Mouse (Mus musculus) spleen, postnatal 14 days (tissue): ENCODE measurements around the gene Stra6.

Experiments
- DNase-seq, 2 experiments: peaks; one replicate each; pipeline ENCODE4 v3.0.0; 2021 to 2022; ENCODE audit warnings: low spot score in 2 of 2

Stra6 gene

DNA sequence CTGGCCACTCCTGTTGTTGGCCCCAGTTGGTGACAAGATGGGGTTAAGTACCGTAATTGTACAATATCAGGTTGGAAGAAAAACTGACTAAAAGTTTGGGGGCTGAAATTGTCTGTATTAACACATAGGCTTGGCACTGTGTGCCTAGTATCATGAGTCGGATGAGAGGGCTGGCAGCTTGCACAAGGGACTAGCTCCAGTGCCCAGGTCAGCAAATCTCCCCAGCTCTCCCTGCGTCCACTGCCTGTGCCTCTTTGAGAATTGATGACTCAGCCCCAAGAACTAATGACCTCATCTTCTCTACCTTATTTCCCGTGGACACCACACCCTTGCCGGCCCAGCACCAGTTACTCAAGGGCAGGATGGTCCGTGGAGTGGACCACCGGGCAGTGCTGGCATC is 13.7 kb upstream of the Stra6 start:
- DNase-seq = no peak

DNA sequence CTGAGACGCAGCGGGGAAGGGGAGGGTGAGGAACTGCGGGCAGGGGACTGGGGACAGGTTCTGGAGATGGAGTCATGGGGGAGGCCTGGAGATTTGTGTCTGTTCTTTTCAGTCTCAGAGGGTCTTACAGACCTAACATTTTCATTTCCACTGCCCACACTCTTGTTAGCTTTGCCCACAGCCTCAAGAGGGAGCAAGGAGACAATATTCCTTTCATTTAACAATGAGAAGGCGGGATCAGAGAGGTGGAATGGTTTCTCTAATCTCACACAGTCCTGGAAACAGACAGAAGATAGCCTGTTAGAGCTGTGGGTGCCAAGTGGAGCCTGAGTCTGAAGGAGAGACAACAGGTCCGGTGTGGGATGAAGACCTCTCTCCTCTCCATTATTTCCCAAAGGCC is 11.7 kb upstream of the Stra6 start:
- DNase-seq = no peak

DNA sequence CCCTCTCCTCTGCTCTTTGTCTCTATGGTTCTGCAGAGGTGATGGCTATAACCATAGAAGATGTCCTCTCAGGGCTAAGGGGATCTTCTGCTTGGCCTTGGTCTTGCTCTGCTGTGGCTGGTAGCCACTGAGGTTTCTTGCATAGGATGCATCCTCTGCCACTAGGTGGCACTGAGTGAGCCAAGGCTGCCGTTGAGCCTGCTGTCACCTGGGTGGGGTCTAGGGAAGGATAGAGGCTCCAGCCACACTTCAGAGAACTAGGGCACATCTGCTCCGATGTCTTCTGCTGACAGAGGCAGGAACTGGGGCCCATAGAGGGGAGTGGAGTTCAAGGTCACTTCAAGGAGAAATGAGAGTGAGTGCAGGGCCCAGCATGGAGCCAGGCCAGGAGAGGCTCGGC is 10.5 kb upstream of the Stra6 start:
- DNase-seq = peak in 1 of 2 experiments; percentile 47

DNA sequence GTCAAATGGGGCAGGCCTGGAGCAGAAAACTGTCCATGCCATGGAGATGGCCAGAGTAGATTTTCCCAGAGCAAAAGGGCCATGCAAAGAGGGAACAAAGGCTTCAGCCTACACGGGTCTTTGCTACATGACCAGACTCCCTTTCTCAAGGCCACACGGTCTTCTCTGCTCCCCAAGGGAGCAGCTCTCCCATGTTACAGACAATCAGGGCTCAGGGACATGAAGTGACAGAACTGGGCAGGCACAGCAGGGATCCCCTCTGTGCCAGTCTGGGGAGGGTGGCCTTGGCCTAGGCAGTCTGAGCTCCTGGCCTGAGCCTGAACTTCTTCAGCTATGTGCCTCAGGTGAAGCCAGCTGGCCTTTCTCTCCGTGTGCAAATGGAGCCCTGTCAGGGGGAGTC is 10.0 kb upstream of the Stra6 start:
- DNase-seq = no peak

DNA sequence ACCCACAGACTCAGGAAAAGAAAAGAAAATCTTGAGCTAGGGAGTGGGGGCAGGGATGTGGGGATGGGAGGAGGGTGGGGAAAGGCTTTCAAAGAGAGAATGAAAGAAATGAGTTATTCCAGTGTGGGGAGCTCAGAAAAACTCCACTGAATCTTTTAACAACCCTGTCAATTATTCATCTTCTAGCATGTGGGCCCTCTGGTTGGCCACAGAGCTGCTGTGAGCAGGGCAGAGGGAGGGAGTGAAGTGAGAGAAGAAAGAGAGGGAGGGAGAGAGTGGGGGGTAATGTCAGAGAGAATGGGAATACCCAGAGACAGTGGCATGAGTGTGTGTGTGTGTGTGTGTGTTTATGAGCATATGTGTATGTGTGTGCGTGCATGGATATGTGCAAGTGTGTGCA is 9.6 kb upstream of the Stra6 start:
- no peak for DNase-seq

DNA sequence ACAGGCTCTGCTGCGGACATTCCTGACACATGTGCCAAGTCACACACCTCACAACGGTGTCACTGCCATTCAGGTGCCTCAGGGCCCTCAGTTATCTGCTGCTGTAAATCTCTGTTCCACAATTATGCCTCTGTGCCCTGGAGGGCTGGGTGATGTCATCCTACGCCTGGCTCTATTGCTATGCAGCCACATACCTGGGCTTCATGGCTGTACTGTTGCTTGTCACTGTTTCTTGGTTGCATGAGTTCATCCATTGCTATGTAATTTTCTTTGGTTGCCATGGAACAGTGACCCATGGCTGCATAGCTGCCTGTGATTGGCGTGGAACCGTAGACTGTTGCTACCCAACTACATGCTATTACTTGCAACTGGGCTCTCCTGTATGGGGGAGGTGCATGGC is 7.9 kb upstream of the Stra6 start:
- DNase-seq = no peak

DNA sequence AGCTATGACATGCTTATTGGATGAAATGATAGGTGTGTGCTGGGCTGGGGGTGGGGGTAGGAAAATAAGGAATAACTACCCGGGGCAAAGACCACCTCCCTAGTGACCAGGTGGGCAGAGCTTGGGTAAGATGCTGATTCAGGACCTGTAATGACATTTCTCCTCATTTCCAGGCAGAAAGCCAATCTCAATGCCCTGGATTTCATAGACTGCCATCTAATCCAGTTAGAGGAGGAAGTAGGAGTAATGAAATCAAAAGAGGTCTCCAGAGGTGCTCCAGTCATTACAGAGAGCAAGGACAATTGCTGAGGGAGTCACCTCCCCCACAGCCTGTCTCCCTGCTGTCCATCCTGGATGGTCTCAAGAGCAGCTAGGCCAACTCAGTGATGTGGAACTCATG is 3.7 kb upstream of the Stra6 start:
- DNase-seq = no peak

DNA sequence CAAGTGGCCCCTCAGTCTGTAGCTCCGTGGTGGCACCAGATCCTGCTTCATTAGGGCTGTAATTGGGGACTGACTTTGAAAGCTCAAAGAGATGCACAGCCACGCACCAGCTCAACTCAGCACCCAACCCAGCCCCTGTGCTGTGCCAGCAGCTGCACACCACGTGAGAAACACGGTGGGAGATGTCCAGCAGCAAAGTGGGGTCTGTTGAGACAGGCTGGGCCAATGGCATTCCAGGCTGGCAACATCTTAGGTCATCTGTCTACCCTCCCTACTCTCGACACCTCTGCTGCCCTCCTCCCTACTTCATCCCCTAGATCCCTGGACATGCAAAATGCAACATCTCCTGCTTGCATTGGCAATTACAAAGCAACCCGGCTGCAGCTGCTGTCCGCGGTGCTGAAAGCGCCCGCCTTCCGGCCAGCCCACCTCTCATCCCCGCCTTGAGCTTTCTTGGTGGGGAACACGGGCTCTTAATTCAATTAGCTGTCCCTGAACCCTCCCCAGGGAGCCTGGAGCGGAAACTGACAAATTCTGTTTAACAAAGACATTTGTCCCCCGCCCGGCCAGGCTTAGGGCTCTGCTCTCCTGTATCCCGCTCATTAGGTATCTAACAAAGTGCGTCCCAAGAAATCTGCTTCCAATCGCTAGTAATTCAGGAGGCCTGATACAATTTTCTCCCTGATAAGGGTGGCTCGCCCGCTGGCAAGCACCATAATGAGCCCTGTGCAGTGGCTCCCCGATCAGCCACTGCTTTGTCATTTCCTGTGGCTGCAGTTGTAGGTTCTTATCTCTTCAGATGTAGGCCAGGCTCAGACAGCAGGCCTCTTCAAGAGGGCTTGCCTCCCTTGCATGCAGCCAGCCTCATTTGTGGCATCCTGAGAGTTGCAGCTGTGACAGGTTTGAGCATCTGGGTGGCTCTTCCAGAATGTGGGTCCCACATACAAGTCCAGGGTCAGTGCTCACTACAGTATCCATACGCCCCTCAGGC is 2.6 kb upstream of the Stra6 start:
- DNase-seq = peak in 1 of 2 experiments; percentile 32

DNA sequence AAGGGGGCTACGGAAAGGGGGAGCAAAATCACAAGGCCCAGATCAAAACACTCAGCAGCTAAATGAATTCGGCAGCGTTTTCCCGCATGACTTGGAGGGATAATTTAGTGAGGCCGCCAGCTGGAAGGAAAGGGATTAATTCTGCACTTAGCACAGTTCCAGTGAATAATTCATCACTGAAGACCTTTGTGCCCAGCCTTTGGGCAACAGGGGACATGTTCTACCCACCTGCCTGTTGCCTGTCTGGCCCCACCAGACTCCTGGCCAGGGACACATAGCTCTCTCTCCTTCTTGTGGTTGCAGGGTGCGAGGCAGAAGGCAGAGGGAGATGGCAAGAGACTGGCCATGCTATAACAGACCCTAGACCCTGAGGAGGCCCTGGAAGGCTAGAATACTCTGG is 1.9 kb downstream of the Stra6 start:
- DNase-seq = no peak

DNA sequence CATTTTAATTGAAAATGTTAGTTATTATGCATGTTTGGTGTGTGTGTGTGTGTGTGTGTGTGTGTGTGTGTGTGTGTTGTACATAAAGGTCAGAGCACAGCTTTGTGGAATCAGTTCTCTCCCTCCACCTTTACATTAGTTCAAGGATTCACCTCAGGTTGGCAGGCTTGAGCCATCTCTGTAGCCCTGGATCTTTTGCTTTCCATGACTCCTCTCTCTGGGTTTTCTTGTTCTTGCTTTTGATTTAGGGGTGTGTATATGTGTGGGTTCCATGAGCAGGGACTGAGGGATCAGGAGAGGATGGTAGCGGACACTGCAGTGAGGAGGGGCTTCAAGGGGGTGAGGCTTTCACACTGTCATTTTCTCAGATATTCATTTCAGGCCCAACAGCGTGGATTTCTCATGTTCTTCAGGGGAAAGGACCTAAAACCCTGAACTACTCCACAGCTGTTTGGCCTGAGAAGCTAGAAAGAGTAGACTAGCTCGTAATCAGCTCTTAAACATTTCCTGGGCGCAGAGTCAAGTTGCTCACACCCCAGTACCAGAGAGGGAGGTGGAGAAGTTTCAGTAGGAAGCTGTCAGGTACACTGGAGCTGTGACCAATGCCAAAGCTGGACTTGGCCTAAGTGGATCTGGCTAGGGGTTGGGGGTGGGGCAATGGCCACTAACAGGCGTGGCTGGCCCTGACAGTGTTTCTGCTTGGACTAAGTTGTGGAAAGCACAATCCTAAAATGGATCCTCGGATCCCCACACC is 2.6 kb downstream of the Stra6 start:
- no peak for DNase-seq

DNA sequence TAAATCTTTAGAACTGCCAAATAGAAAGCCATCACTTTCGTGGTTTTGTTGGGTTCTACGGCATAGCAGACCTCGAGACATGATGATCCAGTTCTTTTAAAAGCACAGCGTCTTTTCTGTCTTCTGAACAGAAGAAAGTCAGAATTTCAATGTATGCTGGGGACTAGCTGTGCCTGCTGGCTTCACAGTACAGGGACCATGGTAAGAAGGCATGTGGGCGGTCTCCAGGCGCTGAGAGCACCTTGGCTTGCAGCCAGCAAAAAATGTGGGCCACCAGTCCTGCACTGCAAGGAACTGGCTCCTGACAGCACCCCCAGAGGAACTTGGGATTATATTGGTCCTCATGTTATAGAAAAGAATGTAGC is 3.1 kb downstream of the Stra6 start:
- DNase-seq = no peak

DNA sequence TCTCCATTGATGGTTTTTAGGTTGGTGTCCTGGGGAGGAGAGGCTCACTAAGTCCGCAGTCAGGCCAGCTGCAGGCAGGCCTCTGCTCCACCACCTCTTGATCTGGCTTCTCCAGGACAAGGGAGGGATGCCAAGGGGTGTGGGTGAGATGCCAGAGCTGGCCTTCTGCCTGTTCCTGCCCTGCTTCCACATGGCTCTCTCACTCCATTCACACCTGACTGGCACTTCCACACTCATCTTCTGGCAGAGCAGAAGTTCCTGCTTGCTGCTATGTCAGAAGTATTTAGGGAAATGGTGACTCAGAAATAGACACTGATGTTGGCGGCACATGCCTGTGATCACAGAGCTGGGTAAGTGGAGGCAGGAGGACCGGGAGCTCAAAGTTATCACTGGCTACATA is 4.0 kb downstream of the Stra6 start:
- no peak for DNase-seq

DNA sequence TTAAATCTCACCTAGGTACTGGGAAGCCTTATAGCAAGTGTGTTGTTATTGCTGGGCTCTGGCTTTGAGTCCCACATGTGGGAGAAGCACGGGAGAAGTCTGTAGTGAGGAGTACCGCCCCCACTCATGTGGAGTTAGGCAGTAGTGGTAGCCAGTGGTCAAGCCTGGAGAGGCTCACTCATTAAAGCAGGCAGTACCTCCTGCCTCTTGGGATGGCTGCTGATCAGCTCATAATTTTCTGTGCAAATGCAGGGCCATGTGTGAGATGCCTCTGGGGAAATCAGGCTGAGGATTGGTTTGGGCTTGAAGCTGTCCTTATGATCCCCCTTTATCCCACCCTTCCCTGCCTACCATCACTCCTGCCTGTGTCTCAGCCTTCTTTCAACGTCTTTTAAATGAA is 11.0 kb downstream of the Stra6 start:
- no peak for DNase-seq

DNA sequence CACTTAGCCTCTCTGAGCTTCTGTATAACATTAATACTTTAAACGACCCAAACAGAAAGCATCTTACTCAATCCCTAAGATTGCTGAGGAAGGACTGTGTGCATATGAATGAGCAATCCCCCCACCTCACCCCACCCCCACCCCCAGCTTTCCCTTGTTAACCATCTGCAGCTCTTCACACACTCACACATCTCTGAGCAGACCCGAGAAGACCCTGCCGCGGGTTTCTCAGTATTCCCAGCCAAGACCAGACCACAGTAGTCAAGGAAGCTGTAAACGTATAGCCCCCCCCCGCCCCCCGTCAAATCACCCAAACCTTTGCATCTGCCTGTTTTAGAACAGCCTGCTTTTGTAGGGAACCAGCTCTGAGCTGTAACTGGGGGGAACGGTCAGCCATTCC is 21.0 kb downstream of the Stra6 start:
- DNase-seq = no peak

DNA sequence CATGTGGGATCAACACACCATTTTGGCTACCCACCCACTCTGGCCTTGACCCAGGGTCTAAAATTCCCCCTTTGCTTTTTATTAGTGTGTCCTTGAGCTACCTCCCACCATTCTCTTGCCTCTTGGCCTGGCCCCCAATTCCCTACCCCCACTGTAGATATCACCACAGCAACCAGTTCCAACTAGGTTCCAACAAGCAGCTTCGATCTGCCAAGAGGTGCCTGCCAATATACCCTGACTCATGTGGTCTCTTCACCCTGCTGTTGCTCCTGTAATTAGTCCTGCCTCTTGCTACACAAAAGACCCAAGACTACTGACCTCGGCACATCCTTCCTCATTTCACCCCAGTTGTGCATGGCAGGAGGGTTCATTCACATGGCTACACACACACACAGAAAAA is 21.5 kb downstream of the Stra6 start:
- DNase-seq = no peak

DNA sequence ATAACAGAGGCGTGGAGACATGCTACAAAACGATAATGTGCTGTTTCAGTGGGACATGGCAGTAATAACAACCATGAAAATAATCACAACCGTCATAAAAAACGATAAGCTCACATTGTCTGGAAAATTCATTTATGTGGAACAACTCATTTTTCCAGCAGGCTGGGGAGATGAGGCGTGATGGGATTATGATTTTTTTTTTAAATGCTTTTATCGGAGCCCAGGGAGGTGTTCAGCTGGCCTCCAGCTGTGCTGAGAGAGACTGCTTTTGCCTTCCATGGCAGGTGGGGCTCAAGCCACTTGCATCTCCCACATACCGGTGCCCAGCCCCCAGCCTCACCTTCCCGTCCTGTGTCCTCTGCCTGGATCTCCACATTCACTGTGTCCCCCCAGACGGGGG is 22.6 kb downstream of the Stra6 start:
- DNase-seq = no peak

DNA sequence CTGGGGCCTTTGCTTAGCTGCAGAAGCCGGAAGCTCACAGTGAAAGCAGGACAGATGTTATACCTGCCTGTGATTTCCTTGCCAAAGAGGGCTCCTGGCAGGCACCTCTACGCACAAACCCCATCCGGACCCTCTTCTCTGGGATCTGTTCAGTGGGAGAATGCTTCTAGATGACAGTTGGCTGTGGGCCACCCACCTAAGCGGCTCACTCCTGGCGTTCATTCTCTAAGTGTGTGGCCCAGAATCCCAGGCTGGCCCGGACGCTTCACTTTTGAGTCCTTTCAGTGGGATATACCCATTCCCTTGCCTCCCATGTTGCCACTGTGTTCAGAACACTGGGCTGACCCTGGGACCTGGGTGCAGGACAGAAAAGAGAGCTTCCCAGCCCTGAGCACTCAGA is 23.3 kb downstream of the Stra6 start:
- no peak for DNase-seq

DNA sequence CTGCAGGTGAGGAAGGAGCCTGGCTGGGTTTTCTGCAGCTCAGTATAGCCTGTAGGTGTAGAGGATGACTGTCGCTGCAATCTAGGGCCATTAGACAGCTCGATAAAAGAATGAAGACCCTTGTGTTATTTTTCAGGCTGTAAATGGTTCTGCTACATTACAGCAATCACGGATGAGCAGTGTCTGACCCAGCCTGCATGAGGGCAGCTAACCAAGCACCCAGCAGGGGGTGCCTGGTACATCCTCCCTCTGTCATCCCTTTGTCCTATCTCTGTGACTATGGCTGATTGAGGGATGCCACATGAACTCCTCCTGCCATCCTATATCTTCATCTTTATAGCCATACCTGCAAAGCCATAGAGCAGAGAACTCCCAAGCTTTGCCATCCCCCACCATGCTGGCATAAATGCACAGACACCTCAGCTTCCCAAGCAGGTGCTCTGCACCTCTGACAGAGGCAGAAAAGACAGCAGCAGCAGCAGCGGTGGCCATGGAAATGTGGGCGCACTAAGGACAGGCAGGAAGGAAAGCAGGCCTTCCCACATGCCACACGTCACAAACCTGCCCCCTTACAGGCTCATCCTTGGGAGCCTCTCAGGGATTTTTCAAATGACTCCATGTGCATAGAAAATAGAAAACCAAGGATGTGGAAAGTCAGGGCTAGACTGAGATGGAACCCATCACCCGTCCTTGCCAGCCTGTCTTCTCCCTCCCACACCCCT is 23.9 kb downstream of the Stra6 start:
- DNase-seq = no peak

DNA sequence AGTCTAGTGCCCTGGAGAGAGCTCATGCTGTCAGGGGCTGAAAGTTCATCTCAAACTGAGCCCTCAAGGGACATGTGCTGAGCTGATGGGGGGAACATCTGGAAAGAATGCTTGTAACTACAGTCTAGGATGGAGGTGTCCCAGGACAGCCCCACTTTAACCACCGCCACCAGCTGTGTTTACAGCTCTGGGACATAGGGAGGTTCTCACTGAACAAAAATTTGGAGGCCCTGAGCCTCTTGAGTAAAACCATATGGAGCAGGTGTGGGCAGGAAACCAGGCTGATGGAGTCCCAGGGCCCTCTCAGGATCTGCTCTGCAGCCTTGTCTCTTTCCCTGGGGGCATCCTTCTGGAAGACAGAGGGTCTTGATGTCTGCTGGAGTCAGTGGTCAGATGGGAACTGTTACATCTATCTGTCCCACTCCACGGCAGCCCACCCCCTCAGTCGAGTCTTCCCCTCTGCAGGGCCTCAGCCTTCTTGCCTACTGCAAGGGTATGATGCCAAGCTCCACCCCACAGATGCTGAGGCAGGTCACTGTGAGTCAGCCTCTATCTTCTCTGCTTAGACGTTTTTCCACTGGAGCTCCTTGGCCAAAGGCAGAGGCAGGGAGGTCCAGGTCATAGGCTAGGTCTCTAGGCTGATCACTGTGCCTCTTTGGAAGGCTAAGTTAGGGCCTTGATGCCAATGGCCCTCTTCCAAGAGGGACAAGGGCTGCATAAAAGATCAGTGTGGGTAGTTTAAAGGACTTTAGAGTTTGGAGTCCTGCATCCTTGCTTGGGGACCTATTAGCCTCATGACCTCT is 28.2 kb downstream of the Stra6 start:
- DNase-seq = no peak

DNA sequence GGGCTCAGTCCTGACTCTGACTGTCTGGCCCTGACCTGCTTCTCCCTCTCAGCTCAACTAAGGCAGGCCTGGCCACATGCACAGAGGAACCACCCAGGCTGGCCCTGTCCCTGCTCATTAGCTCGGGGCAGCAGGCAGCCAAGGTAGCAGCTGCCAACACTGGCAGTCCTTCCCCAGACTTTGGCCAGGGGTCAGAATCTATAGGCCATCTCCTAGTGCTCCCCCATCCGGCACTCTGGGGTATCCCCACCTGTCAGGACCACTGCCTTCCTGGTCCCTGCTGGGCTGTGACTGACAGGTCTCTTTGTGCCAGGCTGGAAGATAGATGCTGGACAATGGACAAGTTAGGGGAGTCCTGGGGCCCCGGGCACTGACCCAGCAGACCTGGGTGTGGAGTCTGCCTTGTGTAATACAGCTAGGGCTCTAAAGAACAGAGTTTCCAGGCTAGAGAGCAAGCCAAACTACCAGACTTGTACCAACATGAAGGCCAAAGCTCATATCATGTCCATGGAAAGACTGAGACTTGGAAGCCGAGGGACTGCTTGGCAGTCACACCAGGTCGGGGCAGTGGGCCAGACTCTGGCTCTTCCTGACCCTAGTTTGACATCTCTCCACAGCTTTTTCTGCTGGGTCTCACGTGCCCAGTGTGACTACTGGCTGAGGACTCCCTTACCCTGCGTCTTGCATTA is 29.1 kb downstream of the Stra6 start:
- no peak for DNase-seq

DNA sequence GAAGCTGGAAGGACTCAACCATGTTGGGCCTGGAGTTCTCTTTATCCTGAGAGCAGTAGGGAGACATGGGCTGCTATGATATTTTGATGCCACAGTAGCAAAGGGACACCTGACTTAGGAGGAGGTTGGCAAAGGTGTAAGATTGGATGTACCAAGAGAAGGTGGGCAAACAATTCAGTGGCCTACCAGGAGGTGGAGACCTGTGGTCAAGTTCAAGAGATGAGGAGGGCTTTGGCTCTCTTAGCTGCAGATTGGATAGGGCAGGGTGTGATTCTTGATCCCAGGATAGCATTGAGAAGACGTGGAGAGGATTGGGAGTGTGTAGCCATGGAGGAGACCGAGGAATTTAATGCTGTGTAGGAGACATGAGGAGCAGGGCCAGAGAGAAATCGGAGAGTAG is 30.2 kb downstream of the Stra6 start:
- DNase-seq = no peak
